Mouse (Mus musculus) cerebellum, postnatal 36 days (tissue): ENCODE results near the gene Dennd2d.
A peak's percentile ranks its signal among the peaks of the same experiment; 100 is the strongest.

Experiments
- DNase-seq, 2 experiments: peaks; one replicate each; pipeline ENCODE4 v3.0.0; 2021 to 2022; ENCODE audit warnings: mixed read lengths in 2 of 2

Dennd2d gene

GRCm38 (mm10) chr3:106482281-106483081 lies at the start of gene Dennd2d:
Gene Dennd2d, plus strand, starts transcription at chr3:106482405.
- DNase-seq: peak in 1 of 2 experiments; percentile 9

GRCm38 (mm10) chr3:106448571-106448970 lies 33.6 kb upstream of the Dennd2d start:
- DNase-seq: peak; percentile 19 to 41

- no peak for DNase-seq
These were observed 33.2 kb upstream of the Dennd2d start for GRCm38 (mm10) chr3:106448995-106449394.

- no peak for DNase-seq
These were observed 32.6 kb upstream of the Dennd2d start for GRCm38 (mm10) chr3:106449567-106449966.

GRCm38 (mm10) chr3:106452616-106453015 lies 29.6 kb upstream of the Dennd2d start:
- DNase-seq: no peak

- DNase-seq: no peak
These were observed 24.8 kb upstream of the Dennd2d start for GRCm38 (mm10) chr3:106457298-106457869.

- DNase-seq: no peak
These were observed 20.1 kb upstream of the Dennd2d start for GRCm38 (mm10) chr3:106462059-106462470.

- no peak for DNase-seq
These were observed 19.7 kb upstream of the Dennd2d start for GRCm38 (mm10) chr3:106462493-106462892.

- no peak for DNase-seq
These were observed 17.5 kb upstream of the Dennd2d start for GRCm38 (mm10) chr3:106464750-106465149.

GRCm38 (mm10) chr3:106474210-106474609 lies 8.0 kb upstream of the Dennd2d start:
- no peak for DNase-seq

- DNase-seq: no peak
These were observed 5.3 kb upstream of the Dennd2d start for GRCm38 (mm10) chr3:106476863-106477262.

- DNase-seq: no peak
These were observed 1.1 kb downstream of the Dennd2d start for GRCm38 (mm10) chr3:106483297-106483696.

GRCm38 (mm10) chr3:106483796-106484405 lies 1.7 kb downstream of the Dennd2d start:
- DNase-seq: no peak

- no peak for DNase-seq
These were observed 2.7 kb downstream of the Dennd2d start for GRCm38 (mm10) chr3:106484861-106485260.

GRCm38 (mm10) chr3:106485810-106486209 lies 3.6 kb downstream of the Dennd2d start:
- DNase-seq: no peak

- no peak for DNase-seq
These were observed 5.3 kb downstream of the Dennd2d start for GRCm38 (mm10) chr3:106487551-106487950.

GRCm38 (mm10) chr3:106490239-106490638 lies 8.0 kb downstream of the Dennd2d start:
- DNase-seq: no peak

GRCm38 (mm10) chr3:106492723-106493122 lies 10.5 kb downstream of the Dennd2d start:
- no peak for DNase-seq

GRCm38 (mm10) chr3:106493202-106493601 lies 11.0 kb downstream of the Dennd2d start:
- no peak for DNase-seq

- no peak for DNase-seq
These were observed 11.7 kb downstream of the Dennd2d start for GRCm38 (mm10) chr3:106493882-106494281.

- no peak for DNase-seq
These were observed 12.3 kb downstream of the Dennd2d start for GRCm38 (mm10) chr3:106494417-106494950.

- no peak for DNase-seq
These were observed 13.3 kb downstream of the Dennd2d start for GRCm38 (mm10) chr3:106495346-106496044.
